Mouse (Mus musculus): ENCODE data around the gene Med7.

Gene Med7

DNA sequence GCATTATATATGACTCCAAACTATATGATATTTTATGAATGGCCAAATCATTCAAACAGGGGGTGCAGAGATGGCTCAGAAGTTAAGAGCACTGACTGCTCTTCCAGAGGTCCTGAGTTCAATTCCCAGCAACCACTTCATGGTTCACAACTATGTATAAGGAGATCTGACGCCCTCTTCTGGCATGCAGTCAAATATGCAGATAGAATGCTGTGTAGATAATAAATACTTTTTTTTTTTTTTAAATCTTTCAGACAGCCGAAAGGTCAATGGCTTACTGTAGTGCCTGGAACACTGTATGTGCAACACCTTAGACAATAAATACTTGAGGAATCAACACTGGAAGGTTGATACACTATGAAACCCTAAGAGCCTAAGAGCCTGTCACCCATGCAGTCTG is 6.6 kb upstream of the Med7 start:
- DNase-seq (ENCODE audit: low read depth), result no peak

GRCm38 (mm10) chr11:46431129-46431528 is 5.6 kb upstream of the Med7 start:
- peak; percentile 88 for DNase-seq (ENCODE audit: low read depth)

GRCm38 (mm10) chr11:46435363-46435762 is 1.4 kb upstream of the Med7 start:
- no peak for DNase-seq (ENCODE audit: low read depth)

- peak; percentile 70 for DNase-seq (ENCODE audit: low read depth)
These were observed 805 bp downstream of the Med7 start for GRCm38 (mm10) chr11:46437459-46438000.

DNA sequence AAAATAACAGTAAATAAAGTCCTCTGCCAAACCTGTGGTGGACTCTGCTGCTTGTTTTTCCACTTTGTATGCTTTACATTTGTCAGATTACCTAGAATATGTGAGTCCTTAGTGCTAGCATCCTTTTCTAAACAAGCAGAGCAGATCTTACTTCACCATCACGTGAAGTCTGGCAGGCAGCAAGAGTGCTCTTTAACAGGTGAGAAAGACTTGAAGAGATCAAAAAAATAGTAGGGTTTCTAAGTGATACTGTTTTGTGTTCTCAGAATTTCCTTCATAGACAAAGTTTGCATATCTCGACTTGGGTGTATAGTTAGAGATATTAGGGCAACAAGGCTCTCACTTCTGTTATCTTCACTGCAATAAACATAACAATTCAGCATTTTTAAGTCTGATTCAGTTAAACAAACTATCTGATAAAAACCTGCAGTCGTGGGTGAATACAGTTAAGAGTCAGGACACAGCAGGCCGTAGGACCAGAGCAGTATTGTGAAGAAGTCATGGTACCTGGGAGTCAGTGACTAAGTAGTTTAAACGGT is 2.3 kb downstream of the Med7 start:
- DNase-seq (ENCODE audit: low read depth), result no peak

- no peak for DNase-seq (ENCODE audit: low read depth)
These were observed 5.0 kb downstream of the Med7 start for GRCm38 (mm10) chr11:46441774-46442173.

- DNase-seq (ENCODE audit: low read depth), result peak; percentile 17
These were observed 6.4 kb downstream of the Med7 start for GRCm38 (mm10) chr11:46443152-46443551.

- no peak for DNase-seq (ENCODE audit: low read depth)
These were observed 7.3 kb downstream of the Med7 start for GRCm38 (mm10) chr11:46443979-46444378.

GRCm38 (mm10) chr11:46446150-46446549 is 9.4 kb downstream of the Med7 start:
- DNase-seq (ENCODE audit: low read depth), result no peak

DNA sequence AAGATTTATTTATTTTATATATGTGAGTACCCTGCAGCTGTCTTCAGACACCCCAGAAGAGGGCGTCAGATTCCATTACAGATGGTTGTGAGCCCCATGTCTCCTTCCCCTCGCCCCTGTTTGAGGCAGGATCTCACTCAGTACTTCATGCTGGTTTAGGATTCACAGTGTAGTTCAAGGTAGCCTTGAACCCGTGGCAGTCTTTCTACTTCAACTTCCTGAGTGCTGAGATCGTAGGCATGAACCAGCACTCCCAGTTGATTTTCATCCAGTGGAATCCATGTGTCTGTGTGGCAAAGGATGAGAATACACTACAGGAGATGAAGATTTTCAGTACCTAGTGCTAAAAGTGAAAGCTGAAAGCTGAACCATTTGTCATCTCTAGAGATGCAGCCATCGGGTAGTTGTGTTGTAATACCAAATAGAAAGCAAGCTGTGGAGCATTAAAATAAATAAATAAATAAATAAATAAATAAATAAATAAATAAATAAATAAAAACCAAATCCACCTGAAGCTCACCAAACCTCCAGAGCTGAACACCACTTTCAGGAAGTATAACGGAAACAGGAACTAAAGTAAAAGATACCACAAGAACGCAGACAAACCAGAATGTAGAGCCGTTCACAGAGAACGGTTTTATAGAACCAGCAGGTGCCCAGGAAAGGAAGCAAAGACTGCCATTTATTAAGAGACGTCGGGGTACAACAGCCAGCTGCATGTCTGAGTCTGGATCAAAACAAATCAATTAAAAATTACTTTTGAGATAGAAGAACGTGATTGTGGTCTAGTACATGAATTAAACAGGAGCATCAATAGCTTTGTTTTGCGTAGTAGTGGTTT is 11.1 kb downstream of the Med7 start:
- DNase-seq (ENCODE audit: low read depth), result no peak

GRCm38 (mm10) chr11:46449461-46450080 is 12.8 kb downstream of the Med7 start:
- DNase-seq (ENCODE audit: low read depth), result no peak

DNA sequence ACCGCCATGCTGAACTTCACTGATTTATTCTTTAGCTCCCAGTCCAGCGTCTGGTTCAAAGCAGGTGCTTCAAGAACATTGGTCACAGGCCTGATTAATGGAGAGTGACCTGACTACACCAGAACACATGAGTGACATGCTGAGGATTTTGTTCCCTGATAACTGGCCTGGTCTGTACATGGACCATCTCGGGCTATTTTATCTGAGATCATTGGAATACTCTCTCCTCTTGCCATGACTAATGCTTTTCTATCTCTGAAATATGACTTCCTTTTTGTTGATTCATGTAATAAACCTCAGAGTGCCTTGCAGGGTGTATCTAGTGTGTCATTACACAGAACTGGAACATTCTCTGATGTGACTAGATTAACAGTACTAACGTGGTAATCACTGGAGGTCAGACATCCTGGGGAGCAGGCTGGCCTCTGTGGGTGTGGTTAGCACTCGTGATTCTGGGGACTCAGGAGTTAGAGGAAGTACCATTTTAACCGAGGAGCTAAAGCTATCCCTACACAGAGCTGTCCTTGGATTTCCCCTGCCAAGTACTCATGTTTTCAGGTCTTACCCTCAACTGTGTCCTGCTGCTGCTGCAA is 17.8 kb downstream of the Med7 start, which contains the start of gene Havcr2:
TSS of gene Havcr2 (plus strand) at position 483 of the 593 bp plus-strand sequence.
- peak; percentile 14 for DNase-seq (ENCODE audit: low read depth)

GRCm38 (mm10) chr11:46459960-46460359 is 23.2 kb downstream of the Med7 start:
- DNase-seq (ENCODE audit: low read depth), result no peak

DNA sequence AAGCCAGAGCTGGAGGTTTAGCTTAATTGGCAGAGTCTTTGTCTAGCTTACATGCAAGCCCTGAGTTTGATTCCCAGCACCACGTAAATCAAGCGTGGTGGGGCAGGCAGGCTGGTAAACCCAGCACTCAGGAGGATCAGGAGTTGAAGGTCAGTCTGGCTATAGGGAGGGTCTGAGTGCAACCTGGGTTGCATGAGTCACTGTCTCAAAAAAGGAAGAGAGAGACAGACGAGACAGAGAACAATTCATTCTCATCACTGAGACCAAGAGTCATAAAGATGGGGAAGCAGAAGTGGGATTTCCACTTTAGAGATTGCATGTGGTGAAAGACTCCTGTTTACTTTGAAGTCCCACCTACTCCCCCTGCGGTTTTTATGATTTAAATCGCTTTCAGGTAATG is 24.6 kb downstream of the Med7 start:
- DNase-seq (ENCODE audit: low read depth), result no peak

GRCm38 (mm10) chr11:46461931-46462330 is 25.2 kb downstream of the Med7 start:
- DNase-seq (ENCODE audit: low read depth), result peak; percentile 55

- DNase-seq (ENCODE audit: low read depth), result no peak
These were observed 30.2 kb downstream of the Med7 start for GRCm38 (mm10) chr11:46466878-46467277.

DNA sequence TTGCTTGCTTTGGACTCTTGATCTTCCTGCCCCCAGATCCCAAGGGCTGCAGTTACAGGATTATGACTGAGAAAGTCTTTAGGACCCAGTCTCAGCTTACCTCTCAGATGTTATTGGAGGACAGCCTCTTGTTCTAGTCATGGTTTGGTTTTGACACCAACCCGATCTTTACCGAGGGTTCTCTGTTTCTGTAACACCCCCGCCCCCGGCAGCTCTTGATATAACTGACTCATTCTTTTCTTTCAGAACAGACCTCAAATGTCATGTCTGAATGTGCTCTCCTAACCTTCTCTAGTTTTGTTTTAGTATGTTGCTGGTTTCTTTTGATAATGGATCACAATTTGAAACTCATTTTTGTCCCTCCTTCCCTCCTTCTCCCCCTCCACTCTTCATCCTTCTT is 37.5 kb downstream of the Med7 start:
- DNase-seq (ENCODE audit: low read depth), result no peak

DNA sequence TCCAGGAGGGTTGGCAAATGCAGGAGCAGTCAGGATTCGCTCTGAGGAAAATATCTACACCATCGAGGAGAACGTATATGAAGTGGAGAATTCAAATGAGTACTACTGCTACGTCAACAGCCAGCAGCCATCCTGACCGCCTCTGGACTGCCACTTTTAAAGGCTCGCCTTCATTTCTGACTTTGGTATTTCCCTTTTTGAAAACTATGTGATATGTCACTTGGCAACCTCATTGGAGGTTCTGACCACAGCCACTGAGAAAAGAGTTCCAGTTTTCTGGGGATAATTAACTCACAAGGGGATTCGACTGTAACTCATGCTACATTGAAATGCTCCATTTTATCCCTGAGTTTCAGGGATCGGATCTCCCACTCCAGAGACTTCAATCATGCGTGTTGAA is 42.6 kb downstream of the Med7 start:
- DNase-seq (ENCODE audit: low read depth), result no peak

GRCm38 (mm10) chr11:46480517-46480916 is 43.8 kb downstream of the Med7 start:
- DNase-seq (ENCODE audit: low read depth), result no peak

DNA sequence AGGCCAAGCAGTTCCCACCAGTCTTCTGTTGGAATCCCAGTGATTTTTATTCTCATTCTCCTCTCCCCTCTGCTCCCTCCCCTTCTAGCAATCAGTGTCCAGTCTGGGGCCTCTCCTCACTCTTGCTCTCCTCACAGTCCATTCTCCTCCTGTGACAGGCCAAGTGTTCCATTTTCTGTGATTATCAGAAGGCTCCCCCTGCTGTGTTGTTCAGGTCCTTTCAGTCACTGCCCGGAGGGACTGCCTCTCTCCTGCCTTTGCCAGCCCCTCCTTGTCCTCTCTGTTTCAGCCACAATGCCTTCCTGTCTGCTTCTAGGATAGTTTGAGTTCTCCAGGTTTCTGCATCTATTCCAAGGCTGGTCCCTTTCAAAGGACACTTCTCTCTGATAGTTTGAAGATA is 51.5 kb downstream of the Med7 start:
- DNase-seq (ENCODE audit: low read depth), result peak; percentile 11

DNA sequence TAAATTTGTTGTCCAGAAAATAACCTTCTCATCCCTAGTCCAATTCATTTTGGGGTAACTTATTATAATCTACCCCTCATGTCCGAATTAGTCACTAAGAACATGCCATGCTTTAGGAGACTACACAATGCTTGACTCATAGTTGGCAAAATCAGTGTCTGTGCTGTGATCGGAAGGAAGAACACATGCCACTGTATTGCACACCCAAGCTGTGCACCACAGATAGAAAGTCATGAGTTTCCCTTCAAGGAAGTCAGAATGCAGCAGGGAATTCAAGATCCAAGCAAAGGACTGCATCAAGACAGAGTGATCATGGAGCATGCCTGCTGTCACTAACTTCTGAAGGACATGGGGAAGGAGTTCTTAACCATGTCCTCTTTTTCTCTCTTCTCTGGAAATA is 51.9 kb downstream of the Med7 start:
- no peak for DNase-seq (ENCODE audit: low read depth)

Data from NIH3T3 (cell line).